Comparison of ENCODE assay signal across 30 mouse cellular contexts in the genomic region with DNA sequence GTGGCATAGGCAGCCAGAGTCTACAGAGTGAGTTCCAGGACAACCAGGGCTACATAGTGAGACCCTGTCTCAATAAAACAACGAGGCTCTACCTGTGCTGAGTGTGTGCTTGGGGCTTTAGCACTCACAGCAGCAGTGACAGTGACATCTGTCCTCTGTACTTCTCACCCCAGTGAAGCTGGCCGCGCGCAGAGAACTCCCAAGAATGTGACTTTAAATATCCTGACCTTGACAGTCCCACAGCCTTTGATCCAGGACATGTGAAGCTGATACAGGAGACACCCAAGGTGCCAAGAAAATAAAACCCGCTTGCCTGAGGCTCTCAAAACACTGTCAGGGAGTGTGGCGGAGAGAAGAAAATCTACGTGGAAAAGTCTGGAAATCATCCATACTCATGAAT. TPM values are rescaled to one million over a fixed set of nuclear protein-coding genes. Genes with fewer than 3 reads are reported as not detected.
DNase-seq lines count a peak whose midpoint lies in the region; ATAC-seq and TF ChIP-seq lines count a peak whose summit lies in the region.
"Had no signal": no experiment of that assay in that cellular context is flagged by ENCODE, and none has a peak within 500 bp of the region (broad histone marks: within the 10 kb centered on the region; RNA-seq: fewer than 3 reads in every experiment).

No protein-coding gene starts in this region.

- 0 out of 2 replicates have a peak, but pooled peaks cover 5% of the 10 kb centered on the region for H3K9me3 ChIP-seq in heart, embryonic 14.5 days (ENCODE audit: control insufficient read depth, low read length)
- H3K9me3 ChIP-seq: G1E; hindbrain, embryonic 15.5 days; liver, embryonic 15.5 days; lung, embryonic 15.5 days had no signal

- 25% methylated on average over 7 of the region's 7 CpGs for WGBS in heart, embryonic 14.5 days

- no peaks in the 10 kb centered on the region for H3K27me3 ChIP-seq in heart, embryonic 14.5 days (ENCODE audit: control insufficient read depth, insufficient read depth, low read length)
- H3K27me3 ChIP-seq: hindbrain, embryonic 15.5 days; kidney, embryonic 15.5 days; limb, embryonic 12.5 days; lung, embryonic 15.5 days; neural tube, embryonic 12.5 days had no signal

- peak; percentile 58 for ATAC-seq in heart, embryonic 14.5 days (ENCODE audit: insufficient number of reproducible peaks, insufficient read depth, low FRiP score, low read depth)
- ATAC-seq: forebrain, embryonic 14.5 days; midbrain, embryonic 16.5 days had no signal

- H3K4me3 ChIP-seq in gastrocnemius, adult 2 months: no peak overlapping the region
- no peak overlapping the region for H3K4me3 ChIP-seq in heart, embryonic 14.5 days (ENCODE audit: control insufficient read depth in 1 of 2, insufficient read depth in 1 of 2, low read depth in 1 of 2, low read length in 2 of 2)
- H3K4me3 ChIP-seq: hindbrain, embryonic 10.5 days; hindbrain, embryonic 15.5 days; kidney, embryonic 15.5 days; layer of hippocampus, adult 2 months; left cerebral cortex, adult 2 months; limb, embryonic 12.5 days; liver, embryonic 15.5 days; lung, embryonic 15.5 days; myocyte; neural tube, embryonic 12.5 days had no signal

- peak overlapping the region; percentile 82 for H3K27ac ChIP-seq in gastrocnemius, adult 2 months
- peak overlapping the region; percentile 32 to 78 for H3K27ac ChIP-seq in heart, embryonic 14.5 days (replicated peaks in 1 of 2; ENCODE audit: control insufficient read depth in 1 of 2, insufficient read depth in 1 of 2, low read depth in 2 of 2, low read length in 2 of 2)
- H3K27ac ChIP-seq: hindbrain, embryonic 10.5 days; hindbrain, embryonic 15.5 days; kidney, embryonic 15.5 days; layer of hippocampus, adult 2 months; left cerebral cortex, adult 2 months; limb, embryonic 12.5 days; liver, embryonic 15.5 days; lung, embryonic 15.5 days; neural tube, embryonic 12.5 days had no signal

- no peak for TF ChIP-seq CTCF in gastrocnemius, adult 2 months (IDR thresholded peaks at IDR 0.05)

- intact Hi-C loops in gastrocnemius, adult 2 months (cut with DNase I): no loop called here
- intact Hi-C loops in gastrocnemius, postnatal 36 days (cut with DNase I): no loop called here

- H3K4me2 ChIP-seq in heart, embryonic 14.5 days (ENCODE audit: low read length): peak overlapping the region; percentile 19; the same call in 1 of the 2 replicates
- H3K4me2 ChIP-seq: hindbrain, embryonic 15.5 days; kidney, embryonic 15.5 days; limb, embryonic 12.5 days; liver, embryonic 15.5 days; lung, embryonic 15.5 days; midbrain, embryonic 11.5 days; neural tube, embryonic 12.5 days had no signal

- peak overlapping the region; percentile 48; the same call in 1 of the 2 replicates for H3K9ac ChIP-seq in heart, embryonic 14.5 days (ENCODE audit: low read length)
- H3K9ac ChIP-seq: hindbrain, embryonic 15.5 days; kidney, embryonic 15.5 days; limb, embryonic 12.5 days; liver, embryonic 15.5 days; lung, embryonic 15.5 days; neural tube, embryonic 12.5 days had no signal

- no peaks in the 10 kb centered on the region for H3K36me3 ChIP-seq in heart, embryonic 14.5 days (ENCODE audit: control insufficient read depth, insufficient read depth, low read length)
- H3K36me3 ChIP-seq: G1E; hindbrain, embryonic 10.5 days; hindbrain, embryonic 15.5 days; kidney, embryonic 15.5 days; limb, embryonic 12.5 days; liver, embryonic 15.5 days; lung, embryonic 15.5 days; neural tube, embryonic 12.5 days had no signal

- peaks cover 6 to 22% of the 10 kb centered on the region in 2 experiments for H3K4me1 ChIP-seq in heart, embryonic 14.5 days (ENCODE audit: control insufficient read depth in 2 of 2, insufficient read depth in 2 of 2, low read length in 2 of 2)
- H3K4me1 ChIP-seq: hindbrain, embryonic 15.5 days; liver, embryonic 15.5 days; neural tube, embryonic 12.5 days had no signal

- DNase-seq in gastrocnemius, adult 2 months: peak; percentile 64
- no peak for DNase-seq in gastrocnemius, postnatal 36 days
- DNase-seq in ZHBTc4 (ENCODE audit: low read depth, low spot score): peak; percentile 69
- peak; percentile 48 for DNase-seq in heart, postnatal 4 days
- DNase-seq in right cerebral cortex, postnatal 4 days: no peak
- no peak for DNase-seq in frontal cortex, adult 2 months (ENCODE audit: extremely low spot score in 1 of 2, low spot score in 1 of 2)
- DNase-seq: adrenal gland, postnatal 10 days; cerebellum, adult 9-10 months; cerebellum, postnatal 36 days; gastrocnemius, postnatal 10 days; kidney, adult 18-20 months; kidney, postnatal 25 days; lung, postnatal 36 days; right cerebral cortex, adult 18-20 months had no signal

RNA-seq across cellular contexts. Expression of gene Ctdsp2, which starts 37.6 kb away (rescaled TPM):
- total RNA-seq in gastrocnemius, adult 2 months (2021): 10 to 100 TPM; 94.0 to 99.2 TPM
- 100 to 1,000 TPM in 1 of 2 experiments, 10 to 100 TPM in 1; 83.2 to 103 TPM for total RNA-seq in gastrocnemius, postnatal 36 days (2021)
- polyA plus RNA-seq in heart, embryonic 14.5 days (2014; fragmentation: Nextera tagmentation; extraction: Ambion mirVana): 60.4 and 64.4 TPM in 2 replicates
- 100 to 1,000 TPM; 132 to 136 TPM for total RNA-seq in heart, postnatal 4 days (2021)
- 78.3 and 79.7 TPM in 2 replicates for polyA plus RNA-seq in frontal cortex, adult 2 months (2012; rRNA removed)

RNA-seq across cellular contexts. Expression of gene Atp23, which starts 39.8 kb away (rescaled TPM):
- total RNA-seq in gastrocnemius, adult 2 months (2021): 1 to 10 TPM; 1.6 to 2.2 TPM
- total RNA-seq in gastrocnemius, postnatal 36 days (2021): 1 to 10 TPM; 1.3 to 1.7 TPM
- 9.4 and 10.0 TPM in 2 replicates for polyA plus RNA-seq in heart, embryonic 14.5 days (2014; fragmentation: Nextera tagmentation; extraction: Ambion mirVana)
- total RNA-seq in heart, postnatal 4 days (2021): 1 to 10 TPM; 3.7 to 3.9 TPM
- polyA plus RNA-seq in frontal cortex, adult 2 months (2012; rRNA removed): 9.5 and 10.7 TPM in 2 replicates

RNA-seq across cellular contexts. Expression of gene Avil, which starts 59.6 kb away (rescaled TPM):
- total RNA-seq in gastrocnemius, adult 2 months (2021): 1 to 10 TPM; 3.2 to 5.7 TPM
- total RNA-seq in gastrocnemius, postnatal 36 days (2021): 1 to 10 TPM; 1.8 to 2.0 TPM
- polyA plus RNA-seq in heart, embryonic 14.5 days (2014; fragmentation: Nextera tagmentation; extraction: Ambion mirVana): 0.19 and 0.39 TPM in 2 replicates
- total RNA-seq in heart, postnatal 4 days (2021): under 1 TPM; 0.10 to 0.23 TPM
- 0.14 and 0.25 TPM in 2 replicates for polyA plus RNA-seq in frontal cortex, adult 2 months (2012; rRNA removed)
- total RNA-seq: granulocyte monocyte progenitor cell, adult 5-6 weeks had no signal
- polyA plus RNA-seq: G1E had no signal

Comparison
In these comparisons a context has a peak if more than half of its experiments do, and no peak if none do; other contexts are left out.
1. DNase-seq: peak in gastrocnemius, adult 2 months (single experiment), ZHBTc4 (single experiment) and heart, postnatal 4 days (single experiment); none in gastrocnemius, postnatal 36 days (0 of 2), right cerebral cortex, postnatal 4 days (single experiment) and frontal cortex, adult 2 months (0 of 2).